Mouse (Mus musculus): ENCODE measurements around the gene Fzd9. TPM values are rescaled to one million over a fixed set of nuclear protein-coding genes. Genes with fewer than 3 reads are reported as not detected.
"Not testable (repeated sequence)": the region's sequence is repeated elsewhere in the genome, so short reads cannot be mapped to it uniquely, and the experiment has no call there.

Fzd9 gene
- polyA plus RNA-seq, 1 experiment = 2.8 TPM

GRCm38 (mm10) chr5:135233166-135233920 lies 17.7 kb downstream of the Fzd9 start:
- Histone ChIP-seq H3K9ac (ENCODE audit: low read depth, poor library complexity, severe bottlenecking) (no peak overlapping the region), H3K9me3 (replicated peaks; ENCODE audit: control insufficient read depth, insufficient read depth, low read length, poor library complexity, severe bottlenecking) (no peaks in the 10 kb centered on the region), H3K36me3 (ENCODE audit: control insufficient read depth, insufficient read depth, low read length, poor library complexity, severe bottlenecking) (peaks cover 74% of the 10 kb centered on the region), H3K4me3 (ENCODE audit: low read depth, low read length) (no peak overlapping the region), H3K4me1 (ENCODE audit: control insufficient read depth, insufficient read depth, low read length) (no peaks in the 10 kb centered on the region), H3K27me3 (ENCODE audit: control insufficient read depth, insufficient read depth, low read length, poor library complexity, severe bottlenecking) (no peaks in the 10 kb centered on the region), H3K27ac (ENCODE audit: insufficient read depth, low read length) (no peak overlapping the region)
- TF ChIP-seq EP300 (IDR thresholded peaks at IDR 0.05; ENCODE audit: insufficient read depth, low read depth, low read length) = no peak

- H3K4me1 ChIP-seq (ENCODE audit: control insufficient read depth, insufficient read depth, low read length) = no peaks in the 10 kb centered on the region
- H3K36me3 ChIP-seq (ENCODE audit: control insufficient read depth, insufficient read depth, low read length, poor library complexity, severe bottlenecking) = peaks cover 74% of the 10 kb centered on the region
- no peaks in the 10 kb centered on the region for H3K27me3 ChIP-seq (ENCODE audit: control insufficient read depth, insufficient read depth, low read length, poor library complexity, severe bottlenecking)
- H3K4me3 ChIP-seq (ENCODE audit: low read depth, low read length) = no peak overlapping the region
- TF ChIP-seq CTCF (IDR thresholded peaks at IDR 0.05; ENCODE audit: low read depth, low read length) (no peak), POLR2A (IDR thresholded peaks at IDR 0.05; ENCODE audit: insufficient read depth, low read length) (no peak), EP300 (IDR thresholded peaks at IDR 0.05; ENCODE audit: insufficient read depth, low read depth, low read length) (no peak)
- H3K9me3 ChIP-seq (replicated peaks; ENCODE audit: control insufficient read depth, insufficient read depth, low read length, poor library complexity, severe bottlenecking) = no peaks in the 10 kb centered on the region
- no peak overlapping the region for H3K9ac ChIP-seq (ENCODE audit: low read depth, poor library complexity, severe bottlenecking)
- H3K27ac ChIP-seq (ENCODE audit: insufficient read depth, low read length) = no peak overlapping the region
These were observed 20.8 kb downstream of the Fzd9 start for GRCm38 (mm10) chr5:135230186-135230585.

- not testable (repeated sequence) for H3K27me3 ChIP-seq (ENCODE audit: control insufficient read depth, insufficient read depth, low read length, poor library complexity, severe bottlenecking); H3K4me1 ChIP-seq (ENCODE audit: control insufficient read depth, insufficient read depth, low read length); H3K9me3 ChIP-seq (replicated peaks; ENCODE audit: control insufficient read depth, insufficient read depth, low read length, poor library complexity, severe bottlenecking); H3K4me3 ChIP-seq (ENCODE audit: low read depth, low read length); H3K27ac ChIP-seq (ENCODE audit: insufficient read depth, low read length); H3K9ac ChIP-seq (ENCODE audit: low read depth, poor library complexity, severe bottlenecking)
- peaks cover 81% of the 10 kb centered on the region for H3K36me3 ChIP-seq (ENCODE audit: control insufficient read depth, insufficient read depth, low read length, poor library complexity, severe bottlenecking)
These were observed 25.2 kb downstream of the Fzd9 start for GRCm38 (mm10) chr5:135225879-135226278.

GRCm38 (mm10) chr5:135224169-135224568 lies 26.9 kb downstream of the Fzd9 start:
- no peak overlapping the region for H3K4me3 ChIP-seq (ENCODE audit: low read depth, low read length)
- no peak overlapping the region for H3K27ac ChIP-seq (ENCODE audit: insufficient read depth, low read length)
- H3K27me3 ChIP-seq (ENCODE audit: control insufficient read depth, insufficient read depth, low read length, poor library complexity, severe bottlenecking) = no peaks in the 10 kb centered on the region
- H3K36me3 ChIP-seq (ENCODE audit: control insufficient read depth, insufficient read depth, low read length, poor library complexity, severe bottlenecking) = peaks cover 81% of the 10 kb centered on the region
- no peak overlapping the region for H3K9ac ChIP-seq (ENCODE audit: low read depth, poor library complexity, severe bottlenecking)
- H3K9me3 ChIP-seq (replicated peaks; ENCODE audit: control insufficient read depth, insufficient read depth, low read length, poor library complexity, severe bottlenecking) = no peaks in the 10 kb centered on the region
- TF ChIP-seq POLR2A (IDR thresholded peaks at IDR 0.05; ENCODE audit: insufficient read depth, low read length) (no peak), EP300 (IDR thresholded peaks at IDR 0.05; ENCODE audit: insufficient read depth, low read depth, low read length) (no peak), CTCF (IDR thresholded peaks at IDR 0.05; ENCODE audit: low read depth, low read length) (no peak)
- no peaks in the 10 kb centered on the region for H3K4me1 ChIP-seq (ENCODE audit: control insufficient read depth, insufficient read depth, low read length)

- no peak overlapping the region for H3K9ac ChIP-seq (ENCODE audit: low read depth, poor library complexity, severe bottlenecking)
- TF ChIP-seq POLR2A (IDR thresholded peaks at IDR 0.05; ENCODE audit: insufficient read depth, low read length) (no peak), CTCF (IDR thresholded peaks at IDR 0.05; ENCODE audit: low read depth, low read length) (no peak), EP300 (IDR thresholded peaks at IDR 0.05; ENCODE audit: insufficient read depth, low read depth, low read length) (no peak)
- no peaks in the 10 kb centered on the region for H3K4me1 ChIP-seq (ENCODE audit: control insufficient read depth, insufficient read depth, low read length)
- H3K27ac ChIP-seq (ENCODE audit: insufficient read depth, low read length) = no peak overlapping the region
- peaks cover 84% of the 10 kb centered on the region for H3K36me3 ChIP-seq (ENCODE audit: control insufficient read depth, insufficient read depth, low read length, poor library complexity, severe bottlenecking)
- H3K4me3 ChIP-seq (ENCODE audit: low read depth, low read length) = no peak overlapping the region
- no peaks in the 10 kb centered on the region for H3K9me3 ChIP-seq (replicated peaks; ENCODE audit: control insufficient read depth, insufficient read depth, low read length, poor library complexity, severe bottlenecking)
- no peaks in the 10 kb centered on the region for H3K27me3 ChIP-seq (ENCODE audit: control insufficient read depth, insufficient read depth, low read length, poor library complexity, severe bottlenecking)
These were observed 29.0 kb downstream of the Fzd9 start for GRCm38 (mm10) chr5:135222066-135222465.

- Histone ChIP-seq H3K36me3 (ENCODE audit: control insufficient read depth, insufficient read depth, low read length, poor library complexity, severe bottlenecking) (peaks cover 87% of the 10 kb centered on the region), H3K4me1 (ENCODE audit: control insufficient read depth, insufficient read depth, low read length) (no peaks in the 10 kb centered on the region), H3K4me3 (ENCODE audit: low read depth, low read length) (no peak overlapping the region), H3K27me3 (ENCODE audit: control insufficient read depth, insufficient read depth, low read length, poor library complexity, severe bottlenecking) (no peaks in the 10 kb centered on the region), H3K9me3 (replicated peaks; ENCODE audit: control insufficient read depth, insufficient read depth, low read length, poor library complexity, severe bottlenecking) (no peaks in the 10 kb centered on the region), H3K27ac (ENCODE audit: insufficient read depth, low read length) (no peak overlapping the region), H3K9ac (ENCODE audit: low read depth, poor library complexity, severe bottlenecking) (no peak overlapping the region)
- TF ChIP-seq EP300 (IDR thresholded peaks at IDR 0.05; ENCODE audit: insufficient read depth, low read depth, low read length) (no peak), POLR2A (IDR thresholded peaks at IDR 0.05; ENCODE audit: insufficient read depth, low read length) (no peak), CTCF (IDR thresholded peaks at IDR 0.05; ENCODE audit: low read depth, low read length) (no peak)
These were observed 30.1 kb downstream of the Fzd9 start for GRCm38 (mm10) chr5:135220941-135221340.

All from ES-Bruce4 (cell line).